Mouse (Mus musculus) cerebellum, postnatal 25 days (tissue): Measurements from ENCODE around the gene Paics.
A peak's percentile ranks its signal among the peaks of the same experiment; 100 is the strongest.
"Not testable (repeated sequence)": the region's sequence is repeated elsewhere in the genome, so short reads cannot be mapped to it uniquely, and the experiment has no call there.

ENCODE experiments used
- DNase-seq, 2 experiments: peaks; one replicate each; pipeline ENCODE4 v3.0.0; 2021; ENCODE audit warnings: mixed read lengths in 2 of 2

Gene Paics

GRCm38 (mm10) chr5:76951106-76952027 is at the start of gene Paics, which contains the start of gene Ppat:
TSS of gene Paics (plus strand) at chr5:76951307.
TSS of gene Ppat (minus strand) at chr5:76951578.
- DNase-seq, result peak; percentile 96 to 98

- DNase-seq, result no peak
Observed at GRCm38 (mm10) chr5:76902131-76902530, 49.0 kb upstream of the Paics start.

GRCm38 (mm10) chr5:76904713-76905404 is 46.2 kb upstream of the Paics start:
- peak; percentile 7 to 13 for DNase-seq

GRCm38 (mm10) chr5:76905405-76906154 is 45.5 kb upstream of the Paics start, which contains the start of gene Aasdh:
TSS of gene Aasdh (minus strand) at chr5:76905514.
- peak; percentile 98 to 99 for DNase-seq

GRCm38 (mm10) chr5:76906155-76906499 is 45.0 kb upstream of the Paics start:
- DNase-seq, result no peak

- DNase-seq, result no peak
Observed at GRCm38 (mm10) chr5:76910807-76911206, 40.3 kb upstream of the Paics start.

- DNase-seq, result not testable (repeated sequence)
Observed at GRCm38 (mm10) chr5:76912522-76912921, 38.6 kb upstream of the Paics start.

- no peak for DNase-seq
Observed at GRCm38 (mm10) chr5:76922833-76923232, 28.3 kb upstream of the Paics start.

GRCm38 (mm10) chr5:76923428-76923827 is 27.7 kb upstream of the Paics start:
- peak; percentile 74 to 86 for DNase-seq

- no peak for DNase-seq
Observed at GRCm38 (mm10) chr5:76924296-76924695, 26.8 kb upstream of the Paics start.

- peak; percentile 10 to 28 for DNase-seq
Observed at GRCm38 (mm10) chr5:76928124-76928832, 22.8 kb upstream of the Paics start.

GRCm38 (mm10) chr5:76929180-76929877 is 21.8 kb upstream of the Paics start:
- no peak for DNase-seq

GRCm38 (mm10) chr5:76939717-76940116 is 11.4 kb upstream of the Paics start:
- no peak for DNase-seq

GRCm38 (mm10) chr5:76941975-76942374 is 9.1 kb upstream of the Paics start:
- no peak for DNase-seq

GRCm38 (mm10) chr5:76942505-76942904 is 8.6 kb upstream of the Paics start:
- DNase-seq, result no peak

- no peak for DNase-seq
Observed at GRCm38 (mm10) chr5:76944965-76945677, 6.0 kb upstream of the Paics start.

GRCm38 (mm10) chr5:76945678-76946033 is 5.5 kb upstream of the Paics start:
- no peak for DNase-seq

GRCm38 (mm10) chr5:76947142-76947541 is 4.0 kb upstream of the Paics start:
- no peak for DNase-seq

- DNase-seq, result no peak
Observed at GRCm38 (mm10) chr5:76947758-76948157, 3.3 kb upstream of the Paics start.

- DNase-seq, result no peak
Observed at GRCm38 (mm10) chr5:76950343-76951105, 583 bp upstream of the Paics start.
